Mouse (Mus musculus): ENCODE measurements around the gene S100a11.

DNA sequence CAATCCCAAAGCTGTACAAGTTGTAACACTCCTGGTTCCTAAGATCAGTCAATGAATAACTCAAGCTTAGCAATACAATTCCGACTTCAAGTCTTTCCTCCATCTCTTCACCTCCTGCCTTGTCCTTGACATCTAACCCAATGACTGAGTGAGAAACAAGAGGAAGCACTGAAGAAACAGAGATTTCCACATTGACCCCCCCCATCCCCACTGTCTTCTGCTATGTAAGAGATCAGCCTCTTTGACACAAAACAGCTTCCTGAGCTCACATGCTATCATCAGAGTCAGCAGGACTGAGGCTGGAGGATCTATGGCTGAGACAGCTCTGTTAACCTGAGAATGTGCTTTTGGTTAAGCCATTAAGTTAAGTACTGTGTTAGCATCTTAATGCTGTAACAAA is 9.3 kb upstream of the S100a11 start:
- TF ChIP-seq CTCF (IDR thresholded peaks at IDR 0.05; ENCODE audit: low read depth) (no peak), EP300 (optimal IDR thresholded peaks at IDR 0.05) (no peak)
